Mouse (Mus musculus) liver, adult 2 months (tissue): ENCODE data around the gene Olfr1358. TPM values are rescaled to one million over a fixed set of nuclear protein-coding genes. Genes with fewer than 3 reads are reported as not detected.
"Not testable (repeated sequence)": the region's sequence is repeated elsewhere in the genome, so short reads cannot be mapped to it uniquely, and the experiment has no call there.

Source experiments
- DNase-seq: peaks from one replicate; pipeline ENCODE4 v3.0.0-alpha.2; 2011; ENCODE audit warnings: low read depth, low spot score; ENCODE audit errors: extremely low read depth
- H3K27ac ChIP-seq: fragments of 200-500 bp; replicated peaks from 2 replicates; pipeline ENCODE4 v1.5.1; 2012; ENCODE audit warnings: low read depth, mild to moderate bottlenecking, control low read depth, inconsistent platforms, low read length; ENCODE audit not compliant: insufficient read depth
- H3K27me3 ChIP-seq: fragments of 200-500 bp; 2 replicates; pipeline ENCODE4 v1.6.1; 2012; ENCODE audit warnings: mild to moderate bottlenecking, moderate library complexity, low read length, inconsistent platforms; ENCODE audit not compliant: control insufficient read depth, insufficient read depth
- H3K36me3 ChIP-seq: fragments of 200-500 bp; 2 replicates; pipeline ENCODE4 v1.6.1; 2012; ENCODE audit warnings: low read length, inconsistent platforms; ENCODE audit not compliant: control insufficient read depth, insufficient read depth
- H3K4me1 ChIP-seq: fragments of 200-500 bp; 2 replicates; pipeline ENCODE4 v1.6.1; 2011; ENCODE audit warnings: low read length; ENCODE audit not compliant: control insufficient read depth, insufficient read depth
- H3K4me3 ChIP-seq: fragments of 200-500 bp; 2 replicates; pipeline ENCODE4 v1.5.1; 2011; ENCODE audit warnings: low read depth, mild to moderate bottlenecking, control low read depth, low read length, moderate library complexity; ENCODE audit not compliant: insufficient read depth
- H3K79me2 ChIP-seq: fragments of 200-500 bp; 2 replicates; pipeline ENCODE4 v1.6.1; 2012; ENCODE audit warnings: inconsistent platforms, mild to moderate bottlenecking, low read length, moderate library complexity; ENCODE audit not compliant: control insufficient read depth, insufficient read depth
- H3K9ac ChIP-seq: fragments of 200-500 bp; 2 replicates; pipeline ENCODE4 v1.6.1; 2012; ENCODE audit warnings: low read depth, mild to moderate bottlenecking, control low read depth, inconsistent platforms, low read length
- CTCF ChIP-seq: fragments of 200-500 bp; IDR thresholded peaks from 2 replicates; pipeline ENCODE4 v1.5.1; 2011; ENCODE audit warnings: low read depth, low read length, control low read depth
- POLR2A ChIP-seq: fragments of 200-500 bp; IDR thresholded peaks from 2 replicates; pipeline ENCODE4 v1.6.1; 2011; ENCODE audit warnings: low read length, control low read depth; ENCODE audit not compliant: insufficient read depth; ENCODE audit errors: extremely low read depth
- WGBS: fragments of 180-500 bp; shearing (Covaris S2); methylation state at CpG from one replicate; pipeline ENCODE4 v1.1.7; 2018; 5-methylcytosine and 5-hydroxymethylcytosine counted together
- polyA plus RNA-seq: library from polyadenylated mRNA; depleted of rRNA; stranded (reverse); fragments of >200 nt; gene quantifications from 2 replicates; pipeline ENCODE4 v1.2.3, GENCODE M21; 2012
- total RNA-seq: library from RNA; depleted of rRNA; stranded (reverse); fragments of >200 nt; gene quantifications from 2 replicates; pipeline ENCODE4 v1.2.3, GENCODE M21; 2014

Gene Olfr1358
- total and polyA plus RNA-seq, 2 experiments, result not detected

- H3K79me2 ChIP-seq, result no peaks in the 10 kb centered on the region
- H3K9ac ChIP-seq, result peak overlapping the region; percentile 55; the same call in 1 of the 2 replicates
- no peak for TF ChIP-seq POLR2A
- peak; percentile 98 for TF ChIP-seq CTCF
- H3K4me3 ChIP-seq, result peak overlapping the region; percentile 44; the same call in 1 of the 2 replicates
- DNase-seq, result peak; percentile 50
- H3K27ac ChIP-seq, result no peak overlapping the region
- WGBS, result 13% methylated on average over 26 of the region's 26 CpGs
- peaks cover 9% of the 10 kb centered on the region for H3K4me1 ChIP-seq
- no peaks in the 10 kb centered on the region for H3K27me3 ChIP-seq
- no peaks in the 10 kb centered on the region for H3K36me3 ChIP-seq
Observed at GRCm38 (mm10) chr10:78487431-78488086, 29.7 kb upstream of the Olfr1358 start.

DNA sequence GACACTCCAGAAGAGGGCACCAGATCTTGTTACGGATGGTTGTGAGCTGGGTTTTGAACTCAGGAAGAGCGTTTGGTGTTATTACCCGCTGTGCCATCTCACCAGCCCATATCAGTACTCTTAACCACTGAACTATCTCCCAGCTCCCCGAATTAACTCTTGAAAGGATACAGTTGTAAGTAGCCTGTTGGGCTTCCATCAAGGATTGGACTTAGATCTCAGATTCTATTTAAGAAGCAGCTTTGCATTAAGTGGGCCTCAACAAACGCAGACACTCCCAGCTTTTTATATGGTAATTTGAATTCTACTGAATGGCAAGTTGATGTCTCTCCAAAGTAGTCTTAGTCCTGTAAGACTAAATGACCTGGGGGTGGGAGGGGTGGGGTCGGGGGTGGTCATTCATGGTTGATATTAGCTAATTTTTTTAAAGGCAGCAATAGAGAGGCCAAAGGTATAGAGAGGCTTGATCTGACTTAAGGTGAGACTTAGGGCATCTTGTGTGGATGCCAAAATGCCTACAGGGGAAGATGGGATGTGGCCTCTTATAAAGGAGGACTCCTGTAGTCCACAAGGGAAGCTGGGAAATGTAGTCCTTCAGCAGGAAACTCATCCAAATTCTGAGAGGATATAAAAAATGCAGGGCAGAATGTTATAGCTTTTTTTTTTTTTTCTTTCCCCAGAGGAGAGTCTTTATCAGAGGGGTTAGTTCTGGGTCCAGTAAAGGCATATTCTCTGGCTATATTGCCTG, 14.1 kb upstream of the Olfr1358 start:
- DNase-seq, result no peak
- no peaks in the 10 kb centered on the region for H3K4me1 ChIP-seq
- no peak overlapping the region for H3K4me3 ChIP-seq
- no peaks in the 10 kb centered on the region for H3K36me3 ChIP-seq
- H3K27ac ChIP-seq, result no peak overlapping the region
- H3K79me2 ChIP-seq, result no peaks in the 10 kb centered on the region
- no peak for TF ChIP-seq POLR2A
- no peak for TF ChIP-seq CTCF
- no peak overlapping the region for H3K9ac ChIP-seq
- WGBS, result 84% methylated on average over 6 of the region's 6 CpGs
- H3K27me3 ChIP-seq, result no peaks in the 10 kb centered on the region

DNA sequence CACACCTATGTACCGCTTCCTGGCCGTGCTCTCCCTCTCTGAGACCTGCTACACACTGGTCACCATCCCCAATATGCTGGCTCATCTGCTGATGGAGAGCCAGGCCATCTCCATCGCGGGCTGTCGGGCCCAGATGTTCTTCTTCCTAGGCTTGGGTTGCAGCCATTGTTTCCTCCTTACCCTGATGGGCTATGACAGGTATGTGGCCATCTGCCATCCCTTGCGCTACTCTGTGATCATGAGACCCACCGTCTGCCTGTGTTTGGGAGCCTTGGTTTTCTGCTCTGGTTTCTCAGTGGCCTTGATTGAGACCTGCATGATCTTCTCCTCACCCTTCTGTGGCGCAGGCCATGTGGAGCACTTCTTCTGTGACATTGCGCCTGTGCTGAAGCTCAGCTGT, 2.6 kb downstream of the Olfr1358 start:
- no peak for DNase-seq
- Histone ChIP-seq H3K4me1 (no peaks in the 10 kb centered on the region), H3K27me3 (no peaks in the 10 kb centered on the region), H3K27ac (no peak overlapping the region), H3K36me3 (no peaks in the 10 kb centered on the region), H3K4me3 (no peak overlapping the region), H3K79me2 (no peaks in the 10 kb centered on the region), H3K9ac (no peak overlapping the region)
- WGBS, result 85% methylated on average over 9 of the region's 9 CpGs
- no peak for TF ChIP-seq CTCF

GRCm38 (mm10) chr10:78520260-78521005, 3.2 kb downstream of the Olfr1358 start:
- no peaks in the 10 kb centered on the region for H3K36me3 ChIP-seq
- peak; percentile 17 for DNase-seq
- 56% methylated on average over 17 of the region's 17 CpGs for WGBS
- H3K4me1 ChIP-seq, result no peaks in the 10 kb centered on the region
- no peak overlapping the region for H3K4me3 ChIP-seq
- H3K27ac ChIP-seq, result no peak overlapping the region
- H3K79me2 ChIP-seq, result no peaks in the 10 kb centered on the region
- no peak overlapping the region for H3K9ac ChIP-seq
- TF ChIP-seq CTCF, result peak; percentile 48
- no peak for TF ChIP-seq POLR2A
- H3K27me3 ChIP-seq, result no peaks in the 10 kb centered on the region

DNA sequence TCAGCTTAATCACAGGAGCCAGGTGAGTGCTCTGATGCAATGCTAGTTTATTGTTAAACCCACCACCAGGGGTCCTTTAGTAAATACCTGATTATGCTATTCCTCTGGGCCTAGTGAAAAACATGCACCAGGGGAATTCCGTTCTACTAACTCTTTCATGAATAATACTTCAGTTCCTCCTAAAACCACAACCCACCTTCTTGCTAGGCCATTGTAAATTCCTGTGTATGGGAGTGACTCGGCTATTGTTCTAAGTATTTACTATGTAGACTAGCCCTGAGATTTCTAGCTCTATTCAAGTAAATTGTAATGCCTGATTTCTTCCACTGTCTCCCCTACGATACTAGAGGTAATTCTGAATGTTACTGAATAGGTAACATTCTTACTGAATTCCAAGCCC, 7.8 kb downstream of the Olfr1358 start:
- H3K79me2 ChIP-seq, H3K9ac ChIP-seq, H3K36me3 ChIP-seq, H3K27me3 ChIP-seq, H3K4me1 ChIP-seq, H3K27ac ChIP-seq, H3K4me3 ChIP-seq, DNase-seq: not testable (repeated sequence)
- WGBS, result 87% methylated on average over 3 of the region's 3 CpGs
